Comparison of ENCODE assay signal across 8 mouse cellular contexts in the genomic region with DNA sequence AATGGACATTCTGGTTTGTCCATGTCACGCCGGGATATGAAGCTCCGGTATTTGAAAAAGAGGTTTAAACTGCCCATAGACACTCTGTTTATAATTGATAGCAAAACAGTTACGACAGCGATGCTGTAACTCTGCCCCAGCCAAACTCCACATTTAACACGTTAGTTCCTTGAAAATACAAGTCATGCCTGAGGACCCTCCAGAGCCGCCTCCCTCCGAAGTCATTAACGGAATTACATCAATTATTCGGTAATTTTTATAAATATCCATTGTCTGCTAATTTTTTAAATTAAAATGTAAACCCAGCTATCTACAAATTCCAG. TPM values are rescaled to one million over a fixed set of nuclear protein-coding genes. Genes with fewer than 3 reads are reported as not detected.
DNase-seq lines count a peak whose midpoint lies in the region; ATAC-seq and TF ChIP-seq lines count a peak whose summit lies in the region.

No protein-coding gene starts in this region.

- WGBS in liver, adult 2 months = under 1% methylated on average over 10 of the region's 10 CpGs
- under 1% methylated on average over 10 of the region's 10 CpGs for WGBS in heart, embryonic 14.5 days
- under 1% methylated on average over 10 of the region's 10 CpGs for WGBS in limb, embryonic 10.5 days

- TF ChIP-seq CTCF in liver, adult 2 months (IDR thresholded peaks at IDR 0.05; ENCODE audit: low read depth, low read length) = no peak

- no peaks in the 10 kb centered on the region for H3K27me3 ChIP-seq in liver, adult 2 months (ENCODE audit: control insufficient read depth, insufficient read depth, low read length)
- no peaks in the 10 kb centered on the region for H3K27me3 ChIP-seq in heart, embryonic 14.5 days (ENCODE audit: control insufficient read depth, insufficient read depth, low read length)
- peaks cover 6% of the 10 kb centered on the region; the same call in 1 of the 2 replicates for H3K27me3 ChIP-seq in limb, embryonic 10.5 days (ENCODE audit: low read depth, poor library complexity, severe bottlenecking)
- H3K27me3 ChIP-seq in myocyte (ENCODE audit: control insufficient read depth, insufficient read depth, insufficient read length) = no peaks in the 10 kb centered on the region

- peak overlapping the region; percentile 72 for H3K4me2 ChIP-seq in heart, embryonic 14.5 days (ENCODE audit: low read length)
- H3K4me2 ChIP-seq in myocyte (ENCODE audit: low read depth) = peak overlapping the region; percentile 91

- no peak overlapping the region for H3K27ac ChIP-seq in liver, adult 2 months (replicated peaks; ENCODE audit: insufficient read depth, low read depth, low read length)
- peak overlapping the region; percentile 46; the same call in 1 of the 2 replicates for H3K27ac ChIP-seq in brown adipose tissue, adult 24 weeks (replicated peaks; ENCODE audit: low read depth, low read length)
- H3K27ac ChIP-seq in heart, embryonic 14.5 days (replicated peaks in 1 of 2; ENCODE audit: control insufficient read depth in 1 of 2, insufficient read depth in 1 of 2, low read depth in 2 of 2, low read length in 2 of 2) = peak overlapping the region; percentile 25 to 78; a peak in 3 of 4 replicates
- H3K27ac ChIP-seq in limb, embryonic 10.5 days = peak overlapping the region; percentile 95

- peak overlapping the region; percentile 42; the same call in 1 of the 2 replicates for H3K9ac ChIP-seq in liver, adult 2 months (ENCODE audit: low read depth, low read length)
- peak overlapping the region; percentile 91 for H3K9ac ChIP-seq in heart, embryonic 14.5 days (ENCODE audit: low read length)

- peak; percentile 84 for DNase-seq in liver, adult 2 months (ENCODE audit: extremely low read depth, low read depth, low spot score)
- no peak for DNase-seq in liver
- peak; percentile 48 for DNase-seq in limb, embryonic 10.5 days (ENCODE audit: low spot score)
- DNase-seq in ovary, postnatal 10 days (ENCODE audit: low spot score) = no peak
- no peak for DNase-seq in gastrocnemius, adult 18-20 months (ENCODE audit: low spot score)

- no peak for TF ChIP-seq POLR2A in liver, adult 2 months (IDR thresholded peaks at IDR 0.05; ENCODE audit: extremely low read depth, insufficient read depth, low read length)
- no peak for TF ChIP-seq POLR2A in myocyte (IDR thresholded peaks at IDR 0.05; ENCODE audit: insufficient read length, low read depth)

- H3K4me3 ChIP-seq in liver, adult 2 months (ENCODE audit: insufficient read depth, low read depth, low read length) = peak overlapping the region; percentile 95
- peak overlapping the region; percentile 98 for H3K4me3 ChIP-seq in brown adipose tissue, adult 24 weeks (ENCODE audit: insufficient read depth, low read depth, low read length)
- H3K4me3 ChIP-seq in heart, embryonic 14.5 days (ENCODE audit: control insufficient read depth in 1 of 2, insufficient read depth in 1 of 2, low read depth in 1 of 2, low read length in 2 of 2) = peak overlapping the region; percentile 73 to 97
- H3K4me3 ChIP-seq in limb, embryonic 10.5 days = peak overlapping the region; percentile 88
- H3K4me3 ChIP-seq in myocyte = peak overlapping the region; percentile 76

- no peak for ATAC-seq in heart, embryonic 14.5 days (ENCODE audit: insufficient number of reproducible peaks, insufficient read depth, low FRiP score, low read depth)

- H3K4me1 ChIP-seq in liver, adult 2 months (ENCODE audit: control insufficient read depth, insufficient read depth, low read length) = peaks cover 8% of the 10 kb centered on the region; the same call in 1 of the 2 replicates
- H3K4me1 ChIP-seq in brown adipose tissue, adult 24 weeks (ENCODE audit: control insufficient read depth, insufficient read depth, insufficient read length, low read length) = peaks cover 21% of the 10 kb centered on the region
- H3K4me1 ChIP-seq in heart, embryonic 14.5 days (ENCODE audit: control insufficient read depth in 2 of 2, insufficient read depth in 2 of 2, low read length in 2 of 2) = peaks cover 15 to 38% of the 10 kb centered on the region in 2 experiments
- peaks cover 49% of the 10 kb centered on the region for H3K4me1 ChIP-seq in limb, embryonic 10.5 days

- H3K36me3 ChIP-seq in liver, adult 2 months (ENCODE audit: control insufficient read depth, insufficient read depth, low read length) = no peaks in the 10 kb centered on the region
- no peaks in the 10 kb centered on the region for H3K36me3 ChIP-seq in heart, embryonic 14.5 days (ENCODE audit: control insufficient read depth, insufficient read depth, low read length)
- no peaks in the 10 kb centered on the region for H3K36me3 ChIP-seq in limb, embryonic 10.5 days
- no peaks in the 10 kb centered on the region for H3K36me3 ChIP-seq in myocyte (ENCODE audit: control insufficient read depth, insufficient read depth)

- H3K79me2 ChIP-seq in liver, adult 2 months (ENCODE audit: control insufficient read depth, insufficient read depth, low read length) = peaks cover 7% of the 10 kb centered on the region; the same call in 1 of the 2 replicates
- H3K79me2 ChIP-seq in myocyte (ENCODE audit: control insufficient read depth, insufficient read depth) = no peaks in the 10 kb centered on the region

- no peaks in the 10 kb centered on the region for H3K9me3 ChIP-seq in heart, embryonic 14.5 days (ENCODE audit: control insufficient read depth, low read length)
- H3K9me3 ChIP-seq in limb, embryonic 10.5 days (replicated peaks) = no peaks in the 10 kb centered on the region

- peak overlapping the region; percentile 32 for H3ac ChIP-seq in myocyte (ENCODE audit: control insufficient read depth, insufficient read length)

TF ChIP-seq in myocyte, 11 proteins besides CTCF, POLR2A, EP300 and RAD21:
- TF ChIP-seq E2F4 (IDR thresholded peaks at IDR 0.05; ENCODE audit: insufficient read depth) (no peak), REST (IDR thresholded peaks at IDR 0.05; ENCODE audit: insufficient read depth, insufficient read length) (no peak), USF1 (IDR thresholded peaks at IDR 0.05; ENCODE audit: low read depth) (no peak), MYOG (IDR thresholded peaks at IDR 0.05; ENCODE audit: control insufficient read depth in 1 of 3, insufficient read depth in 1 of 3, insufficient read length in 2 of 3, low read depth in 2 of 3) (no peak), TCF12 (IDR thresholded peaks at IDR 0.05; ENCODE audit: insufficient read depth, poor library complexity, severe bottlenecking) (no peak), MAX (IDR thresholded peaks at IDR 0.05; ENCODE audit: low read depth) (no peak), MYOD1 (IDR thresholded peaks at IDR 0.05; ENCODE audit: control insufficient read depth in 1 of 3, insufficient read length in 2 of 3, low read depth in 2 of 3) (no peak), CEBPB (IDR thresholded peaks at IDR 0.05; ENCODE audit: insufficient read depth, poor library complexity, severe bottlenecking) (no peak), TCF3 (IDR thresholded peaks at IDR 0.05; ENCODE audit: insufficient read length, low read depth) (no peak), SRF (IDR thresholded peaks at IDR 0.05; ENCODE audit: control insufficient read depth, insufficient read length, low read depth) (no peak), POLR2AphosphoS2 (IDR thresholded peaks at IDR 0.05; ENCODE audit: insufficient read length, low read depth) (no peak)

RNA-seq across cellular contexts. Expression of a gene that starts 0.6 kb away (rescaled TPM):
- 21.1 and 23.9 TPM in 2 replicates for total RNA-seq in liver, adult 2 months (2014; rRNA removed)
- polyA plus RNA-seq in liver, adult 2 months (2012; rRNA removed) = 22.4 and 27.3 TPM in 2 replicates
- 21.5 and 28.9 TPM in 2 replicates for polyA plus RNA-seq in brown adipose tissue, adult 24 weeks (2012; ENCODE audit: insufficient read depth, insufficient read length, missing spikeins)
- 78.3 and 81.0 TPM in 2 replicates for polyA plus RNA-seq in heart, embryonic 14.5 days (2014; fragmentation: Nextera tagmentation; extraction: Ambion mirVana)
- 57.6 and 68.8 TPM in 2 replicates for polyA plus RNA-seq in limb, embryonic 10.5 days (2016; fragmentation: Nextera tagmentation; extraction: Ambion mirVana)
- polyA plus RNA-seq in myocyte (2012; fragmentation: generic; extraction: Trizol) = 5.8 TPM
- 100 to 1,000 TPM; 187 to 214 TPM for total RNA-seq in gastrocnemius, adult 18-20 months (2021)

Comparison
In these comparisons a context has a peak if more than half of its experiments do, and no peak if none do; other contexts are left out.
1. DNase-seq: peak in liver, adult 2 months (single experiment) and limb, embryonic 10.5 days (single experiment); none in liver (single experiment), ovary, postnatal 10 days (single experiment) and gastrocnemius, adult 18-20 months (single experiment).
2. Peak in every context shown above with its lines, with median percentiles within 50 percentile points of each other: H3K4me3 ChIP-seq.